Mouse (Mus musculus) embryonic facial prominence, embryonic 10.5 days (tissue): ENCODE data around the gene Atp10b. TPM values are rescaled to one million over a fixed set of nuclear protein-coding genes. Genes with fewer than 3 reads are reported as not detected.

Experiments used
- DNase-seq: peaks from one replicate; pipeline ENCODE4 v3.0.0-alpha.2; 2017; ENCODE audit warnings: low spot score
- H3K27ac ChIP-seq: fragments of 300-500 bp; sonication (generic); replicated peaks from 2 replicates; pipeline ENCODE4 v1.5.1; 2016; ENCODE audit warnings: mild to moderate bottlenecking
- H3K27me3 ChIP-seq: fragments of 300-500 bp; sonication (generic); replicated peaks from 2 replicates; pipeline ENCODE4 v1.6.1; 2016; ENCODE audit warnings: low read depth, mild to moderate bottlenecking; ENCODE audit not compliant: poor library complexity, severe bottlenecking
- H3K36me3 ChIP-seq: fragments of 300-500 bp; sonication (generic); replicated peaks from 2 replicates; pipeline ENCODE4 v1.6.1; 2016; ENCODE audit warnings: mild to moderate bottlenecking, moderate library complexity
- H3K4me1 ChIP-seq: fragments of 300-500 bp; sonication (generic); 2 replicates; pipeline ENCODE4 v1.6.1; 2016
- H3K4me3 ChIP-seq: fragments of 300-500 bp; sonication (generic); 2 replicates; pipeline ENCODE4 v1.5.1; 2016; ENCODE audit warnings: mild to moderate bottlenecking, moderate library complexity
- H3K9me3 ChIP-seq: fragments of 300-500 bp; sonication (generic); 2 replicates; pipeline ENCODE4 v1.6.1; 2016; ENCODE audit warnings: mild to moderate bottlenecking
- WGBS: fragments of 180-500 bp; shearing (Covaris S2); methylation state at CpG from one replicate; pipeline ENCODE4 v1.1.7; 2016; 5-methylcytosine and 5-hydroxymethylcytosine counted together
- polyA plus RNA-seq: library from polyadenylated mRNA; unstranded; fragments of >200 nt; fragmentation: Nextera tagmentation; extraction: Ambion mirVana; gene quantifications from 2 replicates; pipeline ENCODE4 v1.2.1, GENCODE M21; 2016

Gene Atp10b
- polyA plus RNA-seq, 1 experiment from 2014 or later: 0.26 TPM

DNA sequence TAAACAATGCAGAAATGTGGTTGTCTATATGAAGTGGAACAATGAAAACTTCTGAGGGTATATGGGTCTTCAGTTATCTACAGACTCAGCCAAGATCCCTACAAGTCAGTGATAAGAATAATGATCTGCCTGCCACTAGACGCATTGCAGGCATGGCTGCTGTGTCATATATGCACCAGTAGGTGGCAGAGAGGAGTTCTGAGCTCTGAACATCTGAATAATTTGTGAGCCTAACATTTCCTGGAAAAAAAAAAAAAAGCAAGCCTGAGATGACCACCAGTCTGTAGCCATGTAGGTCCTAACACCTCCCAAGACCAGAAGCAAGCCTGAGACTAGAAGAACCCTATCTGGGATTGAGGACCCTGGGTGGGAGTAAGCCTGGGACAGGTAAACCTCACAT lies 63.5 kb downstream of the Atp10b start:
- 30% methylated on average over 1 of the region's 1 CpGs for WGBS
- H3K36me3 ChIP-seq: no peaks in the 10 kb centered on the region
- H3K4me3 ChIP-seq: no peak overlapping the region
- H3K27ac ChIP-seq: no peak overlapping the region
- no peaks in the 10 kb centered on the region for H3K9me3 ChIP-seq
- H3K4me1 ChIP-seq: no peaks in the 10 kb centered on the region
- H3K27me3 ChIP-seq: no peaks in the 10 kb centered on the region
- no peak for DNase-seq

GRCm38 (mm10) chr11:43213740-43214139 lies 64.1 kb downstream of the Atp10b start:
- Histone ChIP-seq H3K27me3 (no peaks in the 10 kb centered on the region), H3K27ac (no peak overlapping the region), H3K9me3 (no peaks in the 10 kb centered on the region), H3K36me3 (no peaks in the 10 kb centered on the region), H3K4me3 (no peak overlapping the region), H3K4me1 (no peaks in the 10 kb centered on the region)
- no peak for DNase-seq
- WGBS: 92% methylated on average over 1 of the region's 1 CpGs

- WGBS: 66% methylated on average over 4 of the region's 4 CpGs
- Histone ChIP-seq H3K4me3 (no peak overlapping the region), H3K27ac (no peak overlapping the region), H3K27me3 (no peaks in the 10 kb centered on the region), H3K36me3 (no peaks in the 10 kb centered on the region), H3K4me1 (no peaks in the 10 kb centered on the region), H3K9me3 (no peaks in the 10 kb centered on the region)
- no peak for DNase-seq
These were observed 67.3 kb downstream of the Atp10b start for GRCm38 (mm10) chr11:43217021-43217420.

GRCm38 (mm10) chr11:43230231-43230630 lies 80.6 kb downstream of the Atp10b start:
- Histone ChIP-seq H3K27me3 (no peaks in the 10 kb centered on the region), H3K27ac (no peak overlapping the region), H3K9me3 (no peaks in the 10 kb centered on the region), H3K4me3 (no peak overlapping the region), H3K4me1 (no peaks in the 10 kb centered on the region), H3K36me3 (no peaks in the 10 kb centered on the region)
- 93% methylated on average over 6 of the region's 6 CpGs for WGBS
- no peak for DNase-seq

DNA sequence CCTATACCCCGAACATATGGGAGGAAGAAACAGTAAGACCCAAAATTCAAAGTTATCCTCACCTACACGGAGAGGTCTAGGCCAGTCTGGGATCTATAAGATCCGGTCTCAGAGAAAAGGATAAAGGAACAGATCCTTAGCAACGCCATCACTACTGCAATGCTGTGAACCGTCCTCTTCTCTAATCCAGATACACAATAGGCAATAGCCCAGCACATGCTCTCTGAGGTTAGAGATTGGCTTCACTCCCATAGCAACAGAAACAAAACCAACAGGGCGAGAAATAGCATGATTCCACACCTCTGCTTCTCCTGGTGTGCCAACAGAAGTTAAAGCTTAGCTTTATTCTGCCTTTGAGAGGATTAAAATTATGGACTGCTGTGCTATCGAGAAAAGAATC lies 82.4 kb downstream of the Atp10b start:
- Histone ChIP-seq H3K9me3 (no peaks in the 10 kb centered on the region), H3K27me3 (no peaks in the 10 kb centered on the region), H3K4me3 (no peak overlapping the region), H3K4me1 (no peaks in the 10 kb centered on the region), H3K36me3 (no peaks in the 10 kb centered on the region), H3K27ac (no peak overlapping the region)
- DNase-seq: no peak
- WGBS: 85% methylated on average over 7 of the region's 7 CpGs

DNA sequence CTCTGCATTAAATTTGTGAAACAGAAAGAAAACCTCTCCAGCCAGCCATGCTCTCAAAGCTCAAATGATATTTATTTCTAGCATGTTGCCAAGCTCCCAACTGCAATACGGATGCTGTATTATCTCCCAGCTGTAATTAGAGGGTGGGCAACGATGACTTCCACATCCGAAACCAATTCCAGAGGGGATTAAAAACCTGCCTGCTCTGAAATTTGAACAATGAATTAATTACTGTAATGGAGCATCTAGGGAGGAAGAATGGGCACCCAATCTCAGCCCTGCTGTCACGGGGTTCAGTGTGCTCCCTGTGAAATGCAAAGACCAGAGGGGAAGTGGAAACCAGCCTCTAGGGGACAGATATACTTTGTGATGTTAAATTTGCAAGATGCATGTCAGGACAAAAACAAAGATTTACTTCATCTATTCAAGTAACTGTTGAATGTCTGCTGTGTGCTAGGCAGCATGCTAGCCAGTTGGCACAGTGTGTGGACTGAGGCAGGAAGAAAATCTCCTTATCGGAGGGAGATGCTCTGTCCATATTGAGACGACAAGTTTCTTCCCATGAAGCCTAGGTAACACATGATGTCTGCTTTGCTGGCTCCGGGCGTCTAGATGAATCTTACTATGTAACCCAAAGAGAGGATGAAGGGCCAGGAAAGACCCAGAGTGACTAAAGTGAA lies 86.8 kb downstream of the Atp10b start:
- Histone ChIP-seq H3K4me3 (no peak overlapping the region), H3K27ac (no peak overlapping the region), H3K27me3 (no peaks in the 10 kb centered on the region), H3K4me1 (no peaks in the 10 kb centered on the region), H3K36me3 (no peaks in the 10 kb centered on the region), H3K9me3 (no peaks in the 10 kb centered on the region)
- WGBS: 78% methylated on average over 8 of the region's 8 CpGs
- DNase-seq: no peak

- Histone ChIP-seq H3K36me3 (no peaks in the 10 kb centered on the region), H3K4me3 (no peak overlapping the region), H3K9me3 (no peaks in the 10 kb centered on the region), H3K4me1 (no peaks in the 10 kb centered on the region), H3K27ac (no peak overlapping the region), H3K27me3 (no peaks in the 10 kb centered on the region)
- DNase-seq: no peak
- 95% methylated on average over 8 of the region's 8 CpGs for WGBS
These were observed 90.1 kb downstream of the Atp10b start for GRCm38 (mm10) chr11:43239804-43240203.

- Histone ChIP-seq H3K9me3 (no peaks in the 10 kb centered on the region), H3K27ac (no peak overlapping the region), H3K36me3 (no peaks in the 10 kb centered on the region), H3K27me3 (no peaks in the 10 kb centered on the region), H3K4me1 (no peaks in the 10 kb centered on the region), H3K4me3 (no peak overlapping the region)
- no peak for DNase-seq
- 46% methylated on average over 6 of the region's 6 CpGs for WGBS
These were observed 103.4 kb downstream of the Atp10b start for GRCm38 (mm10) chr11:43253034-43253433.

DNA sequence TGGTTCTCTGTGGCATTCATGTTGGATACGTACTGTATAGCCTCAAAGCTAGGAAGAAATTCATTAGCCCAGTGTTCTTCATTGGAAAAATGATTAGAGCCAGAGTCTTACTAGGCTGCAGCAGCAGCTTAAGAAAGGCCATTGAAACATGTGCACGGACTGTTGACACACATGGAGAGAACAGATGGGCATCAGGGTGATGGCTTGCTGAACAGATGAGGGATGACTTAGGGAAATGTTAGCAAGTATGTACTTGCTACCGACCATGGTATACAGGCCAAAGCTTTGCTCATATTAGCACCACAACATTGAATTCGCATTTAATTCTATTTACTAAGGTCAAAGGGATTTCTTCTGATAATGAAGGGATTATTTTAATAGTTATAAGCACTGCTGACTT lies 105.6 kb downstream of the Atp10b start:
- Histone ChIP-seq H3K27me3 (no peaks in the 10 kb centered on the region), H3K4me3 (no peak overlapping the region), H3K9me3 (no peaks in the 10 kb centered on the region), H3K27ac (no peak overlapping the region), H3K4me1 (no peaks in the 10 kb centered on the region), H3K36me3 (no peaks in the 10 kb centered on the region)
- no peak for DNase-seq
- WGBS: 89% methylated on average over 4 of the region's 4 CpGs

DNA sequence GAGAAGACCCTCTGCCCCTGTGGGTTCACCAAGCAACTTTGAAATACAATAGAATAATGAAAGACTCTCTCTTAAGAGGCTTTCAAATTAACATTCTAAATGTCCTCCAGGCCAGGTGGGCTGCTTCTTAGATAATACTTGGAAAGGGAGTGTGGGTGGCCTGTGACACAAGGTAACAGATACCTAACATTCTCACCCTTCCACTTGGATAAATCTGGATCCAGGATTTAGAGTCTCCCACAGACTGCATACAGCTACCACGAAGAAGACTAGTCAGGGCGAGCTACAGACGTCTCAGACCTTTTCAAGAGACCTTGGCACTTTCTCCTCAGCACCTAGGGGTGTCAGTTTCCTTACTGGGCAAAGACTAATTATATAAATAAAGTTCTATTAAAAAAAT lies 107.6 kb downstream of the Atp10b start:
- Histone ChIP-seq H3K27ac (no peak overlapping the region), H3K4me3 (no peak overlapping the region), H3K27me3 (no peaks in the 10 kb centered on the region), H3K9me3 (no peaks in the 10 kb centered on the region), H3K36me3 (no peaks in the 10 kb centered on the region), H3K4me1 (no peaks in the 10 kb centered on the region)
- no peak for DNase-seq
- WGBS: 72% methylated on average over 3 of the region's 3 CpGs

DNA sequence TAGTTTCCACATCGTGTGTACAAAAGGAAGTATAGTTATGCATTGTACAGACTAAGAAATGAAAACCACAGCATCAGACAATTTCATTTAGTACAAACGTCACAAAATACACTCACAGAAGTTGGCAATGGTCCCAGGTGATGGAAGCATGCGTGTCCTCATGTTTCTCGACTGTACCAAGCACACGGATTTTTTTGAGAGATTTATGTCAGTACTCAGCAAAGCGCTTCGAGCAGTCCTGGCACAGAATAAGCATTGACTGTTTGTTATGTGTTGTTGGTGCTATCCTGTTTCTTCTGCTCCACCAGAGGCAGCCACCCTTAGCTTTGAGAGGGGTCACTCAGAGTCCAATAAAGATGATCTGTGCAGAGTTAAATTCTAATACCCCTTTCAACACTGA lies 108.1 kb downstream of the Atp10b start:
- 85% methylated on average over 7 of the region's 7 CpGs for WGBS
- no peaks in the 10 kb centered on the region for H3K27me3 ChIP-seq
- no peaks in the 10 kb centered on the region for H3K36me3 ChIP-seq
- no peak overlapping the region for H3K27ac ChIP-seq
- no peaks in the 10 kb centered on the region for H3K4me1 ChIP-seq
- no peaks in the 10 kb centered on the region for H3K9me3 ChIP-seq
- H3K4me3 ChIP-seq: no peak overlapping the region
- DNase-seq: no peak

DNA sequence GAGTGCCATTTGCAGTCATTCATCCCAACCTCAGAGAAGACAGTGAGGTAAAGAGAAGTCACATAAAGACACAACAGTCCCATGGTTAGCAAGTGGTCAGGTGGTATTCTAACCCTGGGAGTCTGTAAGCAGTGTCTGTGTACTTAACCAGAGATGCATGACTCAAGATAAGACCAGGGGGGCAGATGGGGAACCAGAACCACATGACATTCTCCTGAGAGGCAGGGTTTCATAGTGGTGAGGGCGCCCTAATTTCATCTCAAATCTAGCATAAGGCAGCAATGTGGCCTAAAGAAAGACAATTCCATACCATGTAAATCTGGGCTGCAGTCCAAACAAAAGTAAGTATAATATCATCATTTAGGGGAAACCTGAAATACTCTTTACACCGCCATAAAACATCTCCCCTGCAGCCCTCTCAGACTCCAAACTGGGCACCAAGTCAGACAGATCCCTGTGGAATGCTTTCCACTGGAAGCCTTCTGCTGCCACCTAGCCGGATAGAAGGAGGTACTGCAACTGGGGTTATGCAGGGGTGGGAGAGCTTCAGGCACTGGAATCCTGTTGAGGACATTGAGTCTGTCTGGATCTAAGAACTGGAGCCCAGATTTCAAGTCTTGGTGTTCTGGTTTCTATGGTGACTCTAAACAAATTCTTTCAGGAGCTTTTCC lies 114.0 kb downstream of the Atp10b start:
- no peaks in the 10 kb centered on the region for H3K27me3 ChIP-seq
- no peak overlapping the region for H3K27ac ChIP-seq
- H3K36me3 ChIP-seq: no peaks in the 10 kb centered on the region
- H3K4me1 ChIP-seq: no peaks in the 10 kb centered on the region
- peak; percentile 62 for DNase-seq
- WGBS: 53% methylated on average over 3 of the region's 3 CpGs
- no peak overlapping the region for H3K4me3 ChIP-seq
- no peaks in the 10 kb centered on the region for H3K9me3 ChIP-seq

DNA sequence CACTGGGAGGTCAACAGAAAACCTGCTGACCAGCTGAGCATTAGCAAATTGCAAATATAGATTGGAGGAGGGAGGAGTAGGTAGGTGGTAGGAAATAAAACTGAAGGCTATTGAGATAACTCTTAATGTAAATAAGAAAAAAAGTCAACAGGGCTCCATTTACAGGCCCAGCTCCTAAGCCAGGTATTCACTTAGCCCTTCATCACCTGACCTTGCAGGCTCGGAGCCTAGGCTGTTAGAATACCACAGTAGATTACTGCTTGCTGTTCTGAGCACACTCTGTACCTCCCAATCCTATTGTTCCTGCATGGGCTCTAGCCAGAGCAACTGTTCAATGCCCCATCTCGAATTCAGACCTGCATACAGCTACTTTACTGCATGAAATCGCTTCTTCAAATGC lies 117.8 kb downstream of the Atp10b start:
- Histone ChIP-seq H3K36me3 (no peaks in the 10 kb centered on the region), H3K27me3 (no peaks in the 10 kb centered on the region), H3K4me1 (peaks cover 5% of the 10 kb centered on the region), H3K4me3 (no peak overlapping the region), H3K9me3 (no peaks in the 10 kb centered on the region), H3K27ac (no peak overlapping the region)
- WGBS: 77% methylated on average over 3 of the region's 3 CpGs
- DNase-seq: no peak
